14 mouse cellular contexts compared by ENCODE assay signal in genomic region chr5:130757517-130757916, GRCm38 (mm10).
DNase-seq lines count a peak whose midpoint lies in the region; ATAC-seq and TF ChIP-seq lines count a peak whose summit lies in the region.
"Had no signal": no experiment of that assay in that cellular context is flagged by ENCODE, and none has a peak within 500 bp of the region (broad histone marks: within the 10 kb centered on the region; RNA-seq: fewer than 3 reads in every experiment).

No protein-coding gene starts in this region.

- WGBS in hindbrain, embryonic 11.5 days, result 94% methylated on average over 3 of the region's 3 CpGs
- 92% methylated on average over 3 of the region's 3 CpGs for WGBS in hindbrain, embryonic 12.5 days
- WGBS in lung, postnatal 0 days, result 83% methylated on average over 3 of the region's 3 CpGs
- 80% methylated on average over 3 of the region's 3 CpGs for WGBS in liver, postnatal 0 days (ENCODE audit: insufficient replicate concordance)

- H3K4me1 ChIP-seq in hindbrain, embryonic 11.5 days (replicated peaks; ENCODE audit: control insufficient read depth, insufficient read depth, low read length), result no peaks in the 10 kb centered on the region
- no peaks in the 10 kb centered on the region for H3K4me1 ChIP-seq in hindbrain, embryonic 12.5 days
- H3K4me1 ChIP-seq in lung, postnatal 0 days (ENCODE audit: insufficient read depth, low read depth, low read length), result no peaks in the 10 kb centered on the region
- H3K4me1 ChIP-seq in MEL (ENCODE audit: control insufficient read depth in 1 of 2, insufficient read depth in 2 of 2, low read length in 2 of 2), result no peaks in the 10 kb centered on the region
- no peaks in the 10 kb centered on the region for H3K4me1 ChIP-seq in liver, postnatal 0 days (ENCODE audit: insufficient read depth)
- H3K4me1 ChIP-seq: forebrain, embryonic 12.5 days; hindbrain, embryonic 15.5 days had no signal

- TF ChIP-seq POLR2A in MEL (IDR thresholded peaks at IDR 0.05; ENCODE audit: control insufficient read depth in 1 of 2, insufficient read depth in 1 of 2, low read depth in 1 of 2, low read length in 2 of 2, poor library complexity in 1 of 2), result no peak

- peak; percentile 19 for DNase-seq in hindbrain, embryonic 11.5 days (ENCODE audit: low spot score)
- no peak for DNase-seq in lung, postnatal 0 days (ENCODE audit: low spot score)
- no peak for DNase-seq in lung, postnatal 4 days
- DNase-seq in MEL (ENCODE audit: low read depth, low spot score), result peak; percentile 27
- peak; percentile 14 for DNase-seq in liver, postnatal 0 days
- no peak for DNase-seq in adrenal gland, adult 8-10 months
- no peak for DNase-seq in thymus, postnatal 0 days (ENCODE audit: low spot score)
- DNase-seq: adrenal gland, postnatal 36 days; heart, adult 18-20 months; layer of hippocampus, adult 9-11 months had no signal

- TF ChIP-seq EP300 in lung, postnatal 0 days (IDR thresholded peaks at IDR 0.05), result no peak
- TF ChIP-seq EP300 in MEL (IDR thresholded peaks at IDR 0.05; ENCODE audit: low read depth in 1 of 2, low read length in 2 of 2), result no peak
- no peak for TF ChIP-seq EP300 in liver, postnatal 0 days (IDR thresholded peaks at IDR 0.05; ENCODE audit: low read depth)

- H3K9me3 ChIP-seq in hindbrain, embryonic 11.5 days (ENCODE audit: control insufficient read depth, low read length), result no peaks in the 10 kb centered on the region
- H3K9me3 ChIP-seq in hindbrain, embryonic 12.5 days (replicated peaks), result no peaks in the 10 kb centered on the region
- no peaks in the 10 kb centered on the region; the same call in 1 of the 2 replicates for H3K9me3 ChIP-seq in lung, postnatal 0 days (ENCODE audit: low read length)
- H3K9me3 ChIP-seq in MEL (replicated peaks; ENCODE audit: insufficient read depth, low read length), result no peaks in the 10 kb centered on the region
- no peaks in the 10 kb centered on the region; the same call in 1 of the 2 replicates for H3K9me3 ChIP-seq in liver, postnatal 0 days (ENCODE audit: low read length)
- H3K9me3 ChIP-seq: hindbrain, embryonic 15.5 days had no signal

- H3K27me3 ChIP-seq in hindbrain, embryonic 11.5 days (ENCODE audit: control insufficient read depth, insufficient read depth, low read length), result no peaks in the 10 kb centered on the region
- no peaks in the 10 kb centered on the region for H3K27me3 ChIP-seq in hindbrain, embryonic 12.5 days
- no peaks in the 10 kb centered on the region for H3K27me3 ChIP-seq in lung, postnatal 0 days (replicated peaks; ENCODE audit: insufficient read depth, low read length)
- H3K27me3 ChIP-seq in MEL (ENCODE audit: control insufficient read depth in 1 of 2, insufficient read depth in 2 of 2, low read length in 2 of 2), result no peaks in the 10 kb centered on the region
- H3K27me3 ChIP-seq in liver, postnatal 0 days (ENCODE audit: insufficient read depth, low read length), result no peaks in the 10 kb centered on the region
- H3K27me3 ChIP-seq: forebrain, embryonic 12.5 days; hindbrain, embryonic 15.5 days had no signal

- H3K27ac ChIP-seq in hindbrain, embryonic 11.5 days (ENCODE audit: low read depth, low read length), result no peak overlapping the region
- no peak overlapping the region for H3K27ac ChIP-seq in hindbrain, embryonic 12.5 days
- H3K27ac ChIP-seq in lung, postnatal 0 days (ENCODE audit: low read length), result no peak overlapping the region
- no peak overlapping the region for H3K27ac ChIP-seq in MEL (ENCODE audit: control insufficient read depth, low read depth, low read length)
- no peak overlapping the region for H3K27ac ChIP-seq in liver, postnatal 0 days (ENCODE audit: low read depth)
- H3K27ac ChIP-seq: forebrain, embryonic 12.5 days; hindbrain, embryonic 15.5 days had no signal

- H3K79me2 ChIP-seq in MEL (ENCODE audit: control insufficient read depth, insufficient read depth, low read length, poor library complexity), result no peaks in the 10 kb centered on the region

- ATAC-seq in hindbrain, embryonic 11.5 days (ENCODE audit: low FRiP score), result no peak
- no peak for ATAC-seq in hindbrain, embryonic 12.5 days (ENCODE audit: low FRiP score)
- no peak for ATAC-seq in lung, postnatal 0 days
- ATAC-seq in liver, postnatal 0 days, result no peak

- TF ChIP-seq CTCF in lung, postnatal 0 days (IDR thresholded peaks at IDR 0.05), result peak; percentile 16; the same call in 1 of the 2 replicates
- TF ChIP-seq CTCF in MEL (IDR thresholded peaks at IDR 0.05 in 2 of 3, conservative IDR thresholded peaks at IDR 0.05 in 1 of 3; ENCODE audit: control insufficient read depth in 1 of 3, insufficient read depth in 1 of 3, low read depth in 2 of 3, low read length in 3 of 3, poor library complexity in 1 of 3, severe bottlenecking in 1 of 3), result peak in 2 of 3 experiments; percentile 34 to 41; a peak in 3 of 6 replicates
- peak; percentile 38; the same call in 1 of the 2 replicates for TF ChIP-seq CTCF in liver, postnatal 0 days (IDR thresholded peaks at IDR 0.05; ENCODE audit: low read depth)

- no peak overlapping the region for H3K9ac ChIP-seq in hindbrain, embryonic 11.5 days (ENCODE audit: low read depth, low read length)
- H3K9ac ChIP-seq in hindbrain, embryonic 12.5 days, result no peak overlapping the region
- no peak overlapping the region for H3K9ac ChIP-seq in lung, postnatal 0 days (replicated peaks; ENCODE audit: low read depth)
- H3K9ac ChIP-seq in MEL (ENCODE audit: control insufficient read depth, low read depth, low read length, poor library complexity, severe bottlenecking), result no peak overlapping the region
- no peak overlapping the region for H3K9ac ChIP-seq in liver, postnatal 0 days (replicated peaks)
- H3K9ac ChIP-seq: forebrain, embryonic 12.5 days; hindbrain, embryonic 15.5 days had no signal

- no peaks in the 10 kb centered on the region for H3K36me3 ChIP-seq in hindbrain, embryonic 11.5 days (ENCODE audit: control insufficient read depth, insufficient read depth, low read length)
- no peaks in the 10 kb centered on the region for H3K36me3 ChIP-seq in hindbrain, embryonic 12.5 days
- H3K36me3 ChIP-seq in lung, postnatal 0 days (ENCODE audit: insufficient read depth, low read length), result no peaks in the 10 kb centered on the region
- no peaks in the 10 kb centered on the region for H3K36me3 ChIP-seq in MEL (ENCODE audit: control insufficient read depth in 1 of 2, insufficient read depth in 2 of 2, low read length in 2 of 2)
- no peaks in the 10 kb centered on the region for H3K36me3 ChIP-seq in liver, postnatal 0 days (replicated peaks; ENCODE audit: insufficient read depth, low read length)
- H3K36me3 ChIP-seq: forebrain, embryonic 12.5 days; G1E; hindbrain, embryonic 15.5 days had no signal

- H3K4me3 ChIP-seq in hindbrain, embryonic 11.5 days (ENCODE audit: low read depth, low read length), result no peak overlapping the region
- H3K4me3 ChIP-seq in hindbrain, embryonic 12.5 days, result no peak overlapping the region
- H3K4me3 ChIP-seq in lung, postnatal 0 days (ENCODE audit: low read depth, low read length), result no peak overlapping the region
- no peak overlapping the region for H3K4me3 ChIP-seq in MEL (ENCODE audit: control insufficient read depth in 1 of 2, insufficient read depth in 1 of 2, low read depth in 2 of 2, low read length in 2 of 2)
- no peak overlapping the region for H3K4me3 ChIP-seq in liver, postnatal 0 days (ENCODE audit: low read depth, low read length)
- H3K4me3 ChIP-seq: forebrain, embryonic 12.5 days; hindbrain, embryonic 15.5 days had no signal

- TF ChIP-seq RAD21 in MEL (IDR thresholded peaks at IDR 0.05; ENCODE audit: low read depth, low read length), result peak; percentile 21

- H3K4me2 ChIP-seq in hindbrain, embryonic 11.5 days (replicated peaks; ENCODE audit: low read depth, low read length), result no peak overlapping the region
- no peak overlapping the region for H3K4me2 ChIP-seq in hindbrain, embryonic 12.5 days (replicated peaks)
- H3K4me2 ChIP-seq in lung, postnatal 0 days (replicated peaks; ENCODE audit: low read depth, low read length), result no peak overlapping the region
- no peak overlapping the region for H3K4me2 ChIP-seq in liver, postnatal 0 days (ENCODE audit: low read depth, low read length)
- H3K4me2 ChIP-seq: forebrain, embryonic 12.5 days; hindbrain, embryonic 15.5 days had no signal

TF ChIP-seq in MEL, 35 proteins besides CTCF, POLR2A, EP300 and RAD21:
- no peak for TF ChIP-seq TCF12 (IDR thresholded peaks at IDR 0.05; ENCODE audit: low read depth, low read length)
- no peak for TF ChIP-seq BHLHE40 (IDR thresholded peaks at IDR 0.05; ENCODE audit: borderline replicate concordance, low read depth, low read length)
- TF ChIP-seq TAL1 (IDR thresholded peaks at IDR 0.05; ENCODE audit: low read length), result no peak
- TF ChIP-seq ETS1 (IDR thresholded peaks at IDR 0.05; ENCODE audit: low read depth, low read length), result no peak
- no peak for TF ChIP-seq MYB (IDR thresholded peaks at IDR 0.05; ENCODE audit: low read depth, low read length)
- TF ChIP-seq RCOR1 (IDR thresholded peaks at IDR 0.05; ENCODE audit: low read depth, low read length), result no peak
- TF ChIP-seq HCFC1 (IDR thresholded peaks at IDR 0.05; ENCODE audit: low read depth, low read length), result no peak
- TF ChIP-seq TBP (IDR thresholded peaks at IDR 0.05; ENCODE audit: low read depth, low read length), result no peak
- no peak for TF ChIP-seq MAZ (IDR thresholded peaks at IDR 0.05; ENCODE audit: low read depth, low read length)
- no peak for TF ChIP-seq E2F4 (IDR thresholded peaks at IDR 0.05; ENCODE audit: borderline replicate concordance, low read depth, low read length)
- TF ChIP-seq ELF1 (IDR thresholded peaks at IDR 0.05; ENCODE audit: low read depth, low read length), result no peak
- TF ChIP-seq SMC3 (IDR thresholded peaks at IDR 0.05; ENCODE audit: low read depth, low read length), result no peak
- no peak for TF ChIP-seq ZNF384 (IDR thresholded peaks at IDR 0.05; ENCODE audit: low read depth, low read length)
- no peak for TF ChIP-seq MAX (IDR thresholded peaks at IDR 0.05; ENCODE audit: low read length)
- TF ChIP-seq SIN3A (IDR thresholded peaks at IDR 0.05; ENCODE audit: low read length), result no peak
- no peak for TF ChIP-seq JUND (IDR thresholded peaks at IDR 0.05; ENCODE audit: low read depth, low read length)

Comparison
In these comparisons a context has a peak if more than half of its experiments do, and no peak if none do; other contexts are left out.
1. DNase-seq: peak in hindbrain, embryonic 11.5 days (single experiment), MEL (single experiment) and liver, postnatal 0 days (single experiment); none in lung, postnatal 0 days (single experiment), lung, postnatal 4 days (0 of 2), adrenal gland, adult 8-10 months (single experiment) and thymus, postnatal 0 days (single experiment).
2. Peak in every context shown above with its lines, with median percentiles within 50 percentile points of each other: CTCF ChIP-seq.